Mouse (Mus musculus) heart, embryonic 11.5 days (tissue): ENCODE results near the gene Slc24a2. TPM values are rescaled to one million over a fixed set of nuclear protein-coding genes. Genes with fewer than 3 reads are reported as not detected.

ENCODE experiments used
- ATAC-seq: fragments of 200-750 bp; cut with Nextera tagmentation; replicated peaks from 2 replicates; pipeline ENCODE4 v1.8.0; 2017; ENCODE audit warnings: moderate library complexity; ENCODE audit not compliant: insufficient number of reproducible peaks, low FRiP score, low TSS enrichment
- H3K27ac ChIP-seq: fragments of 300-500 bp; sonication (generic); 2 replicates; pipeline ENCODE4 v1.5.1; 2014; ENCODE audit warnings: mild to moderate bottlenecking, low read depth, low read length
- H3K27me3 ChIP-seq: fragments of 300-500 bp; sonication (generic); 2 replicates; pipeline ENCODE4 v1.6.1; 2014; ENCODE audit warnings: mild to moderate bottlenecking, low read length, mixed read lengths; ENCODE audit not compliant: control insufficient read depth, insufficient read depth
- H3K36me3 ChIP-seq: fragments of 300-500 bp; sonication (generic); 2 replicates; pipeline ENCODE4 v1.6.1; 2014; ENCODE audit warnings: mild to moderate bottlenecking, low read length, moderate library complexity, mixed read lengths; ENCODE audit not compliant: control insufficient read depth, insufficient read depth
- H3K4me1 ChIP-seq: fragments of 300-500 bp; sonication (generic); 2 replicates; pipeline ENCODE4 v1.6.1; 2014; ENCODE audit warnings: low read length; ENCODE audit not compliant: control insufficient read depth, insufficient read depth
- H3K4me2 ChIP-seq: fragments of 300-500 bp; sonication (generic); 2 replicates; pipeline ENCODE4 v1.6.1; 2014; ENCODE audit warnings: mild to moderate bottlenecking, moderate library complexity
- H3K4me3 ChIP-seq: fragments of 300-500 bp; sonication (generic); 2 replicates; pipeline ENCODE4 v1.5.1; 2014; ENCODE audit warnings: low read depth, low read length
- H3K9ac ChIP-seq: fragments of 300-500 bp; sonication (generic); 2 replicates; pipeline ENCODE4 v1.6.1; 2014; ENCODE audit warnings: mild to moderate bottlenecking, low read depth, low read length, moderate library complexity
- H3K9me3 ChIP-seq: fragments of 300-500 bp; sonication (generic); replicated peaks from 2 replicates; pipeline ENCODE4 v1.6.1; 2016; ENCODE audit warnings: low read length; ENCODE audit not compliant: control insufficient read depth
- whole genome bisulfite sequencing: fragments of 180-500 bp; shearing (Covaris S2); extraction: QIAGEN DNeasy Blood & Tissue Kit; methylation state at CpG from one replicate; pipeline ENCODE4 v1.1.7; 2014; ENCODE audit not compliant: insufficient replicate concordance; 5-methylcytosine and 5-hydroxymethylcytosine counted together
- polyA plus RNA-seq: library from polyadenylated mRNA; unstranded; fragments of >200 nt; fragmentation: Nextera tagmentation; extraction: Ambion mirVana; gene quantifications from 2 replicates; pipeline ENCODE4 v1.2.1, GENCODE M21; 2014

Slc24a2 gene
- polyA plus RNA-seq, 1 experiment from 2014 or later = 6.5 TPM

DNA sequence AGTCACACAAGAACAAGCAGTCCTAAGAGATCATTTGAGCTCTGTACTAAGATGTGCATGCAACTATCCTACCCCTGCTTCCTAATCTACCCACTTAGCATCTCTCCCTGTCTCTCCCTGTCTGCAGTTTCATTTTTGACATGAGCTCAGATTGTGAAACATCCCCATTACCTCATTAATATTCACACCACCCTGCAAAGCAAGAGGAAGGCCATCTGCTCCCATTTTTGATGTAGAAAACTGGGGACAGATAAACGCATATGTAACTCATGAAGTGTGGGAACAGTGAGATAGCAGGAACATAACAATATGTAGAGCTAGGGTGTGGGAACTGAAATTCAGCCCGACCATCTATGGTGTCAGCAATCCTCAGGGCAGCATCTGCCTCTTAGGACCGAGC is 19.7 kb downstream of the Slc24a2 start:
- Histone ChIP-seq H3K4me2 (no peak overlapping the region), H3K27ac (peak overlapping the region; percentile 91), H3K27me3 (no peaks in the 10 kb centered on the region), H3K9me3 (no peaks in the 10 kb centered on the region), H3K4me3 (no peak overlapping the region), H3K4me1 (peaks cover 12% of the 10 kb centered on the region), H3K36me3 (no peaks in the 10 kb centered on the region), H3K9ac (no peak overlapping the region)
- WGBS = 52% methylated on average over 3 of the region's 3 CpGs
- ATAC-seq = no peak

DNA sequence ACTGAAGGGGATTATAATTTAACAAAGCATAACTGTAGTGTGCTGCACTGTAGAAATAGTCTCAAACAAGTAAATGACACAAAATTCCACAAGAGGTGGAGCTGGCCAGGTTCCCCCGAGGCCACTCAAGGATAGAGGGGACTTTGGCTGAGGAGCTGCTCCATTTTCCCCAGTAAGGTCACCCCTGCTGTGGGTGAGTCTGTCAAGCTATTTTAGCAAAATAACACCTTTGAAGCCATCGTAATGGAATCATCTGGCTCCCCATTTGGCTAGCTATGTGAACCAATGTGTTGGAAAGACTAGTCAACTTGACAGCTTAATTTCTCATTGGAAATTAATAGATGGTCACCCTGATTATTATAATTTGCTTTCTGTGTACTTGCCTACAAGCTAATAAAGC is 28.2 kb downstream of the Slc24a2 start:
- H3K27ac ChIP-seq = no peak overlapping the region
- no peak overlapping the region for H3K4me3 ChIP-seq
- ATAC-seq = no peak
- no peaks in the 10 kb centered on the region for H3K36me3 ChIP-seq
- H3K4me2 ChIP-seq = no peak overlapping the region
- no peaks in the 10 kb centered on the region for H3K27me3 ChIP-seq
- WGBS = 51% methylated on average over 2 of the region's 2 CpGs
- no peaks in the 10 kb centered on the region for H3K4me1 ChIP-seq
- no peaks in the 10 kb centered on the region for H3K9me3 ChIP-seq
- H3K9ac ChIP-seq = no peak overlapping the region

DNA sequence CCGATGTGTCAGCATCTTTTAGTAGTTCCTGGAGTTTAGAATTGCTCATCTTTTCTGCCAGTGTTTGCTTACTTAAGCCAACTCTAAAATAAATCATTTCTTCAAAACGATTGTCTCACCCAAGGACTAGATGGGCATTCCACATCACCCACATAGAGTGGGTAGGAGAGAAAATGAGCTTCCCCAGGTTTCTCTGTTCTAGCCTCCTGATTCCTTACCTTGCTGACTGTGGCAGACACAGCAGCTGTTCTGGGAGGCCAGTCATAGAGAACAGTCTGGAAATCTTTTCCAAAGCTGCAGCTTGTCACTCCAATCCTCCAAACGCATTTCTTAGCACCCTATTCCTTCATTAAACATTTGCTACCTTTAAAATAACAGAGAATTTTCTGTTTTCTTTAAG is 29.0 kb downstream of the Slc24a2 start:
- no peak overlapping the region for H3K4me2 ChIP-seq
- ATAC-seq = no peak
- H3K9ac ChIP-seq = no peak overlapping the region
- no peaks in the 10 kb centered on the region for H3K9me3 ChIP-seq
- no peak overlapping the region for H3K4me3 ChIP-seq
- 71% methylated on average over 3 of the region's 3 CpGs for WGBS
- no peaks in the 10 kb centered on the region for H3K4me1 ChIP-seq
- H3K27me3 ChIP-seq = no peaks in the 10 kb centered on the region
- no peaks in the 10 kb centered on the region for H3K36me3 ChIP-seq
- H3K27ac ChIP-seq = no peak overlapping the region

DNA sequence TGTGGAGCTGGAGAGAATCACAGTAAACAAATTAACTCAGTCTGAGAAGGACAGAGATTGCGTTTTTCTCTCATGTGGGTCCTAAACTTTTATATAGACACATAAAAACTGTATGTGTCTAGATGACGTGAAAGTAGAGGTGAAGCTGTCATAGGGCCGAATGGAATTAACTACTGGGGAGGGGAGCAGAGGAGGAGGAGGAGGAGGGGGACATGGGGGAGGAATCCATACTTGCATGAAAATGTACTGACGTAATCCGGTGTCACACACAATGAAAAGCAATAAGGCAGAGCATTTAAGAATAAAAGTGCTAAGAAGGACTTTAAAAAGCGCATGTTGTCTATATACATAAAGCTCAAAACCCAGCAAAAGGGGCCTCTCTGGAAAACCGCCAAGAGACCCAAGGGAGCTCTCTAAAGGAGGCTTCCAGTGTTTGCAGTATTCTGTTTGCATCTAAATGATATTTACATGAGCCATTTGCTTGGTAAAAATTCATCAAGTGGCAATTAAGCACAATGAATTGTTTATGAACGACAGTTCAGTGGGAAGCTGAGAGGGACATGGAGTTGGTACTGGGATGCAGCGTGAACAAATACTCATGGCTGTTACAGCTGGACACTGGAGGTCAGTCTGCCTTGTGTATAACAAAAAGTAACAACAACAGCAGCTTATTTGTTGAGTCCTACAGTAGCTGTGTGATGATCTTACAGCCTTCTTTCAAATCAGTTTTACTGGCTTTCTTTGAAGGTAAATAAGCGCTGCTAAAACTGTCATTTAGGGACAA is 45.9 kb downstream of the Slc24a2 start:
- ATAC-seq = no peak
- Histone ChIP-seq H3K27me3 (no peaks in the 10 kb centered on the region), H3K9me3 (no peaks in the 10 kb centered on the region), H3K4me3 (no peak overlapping the region), H3K36me3 (no peaks in the 10 kb centered on the region), H3K4me2 (no peak overlapping the region), H3K27ac (no peak overlapping the region), H3K4me1 (peaks cover 4% of the 10 kb centered on the region; the same call in 1 of the 2 replicates), H3K9ac (no peak overlapping the region)
- WGBS = 76% methylated on average over 10 of the region's 10 CpGs

DNA sequence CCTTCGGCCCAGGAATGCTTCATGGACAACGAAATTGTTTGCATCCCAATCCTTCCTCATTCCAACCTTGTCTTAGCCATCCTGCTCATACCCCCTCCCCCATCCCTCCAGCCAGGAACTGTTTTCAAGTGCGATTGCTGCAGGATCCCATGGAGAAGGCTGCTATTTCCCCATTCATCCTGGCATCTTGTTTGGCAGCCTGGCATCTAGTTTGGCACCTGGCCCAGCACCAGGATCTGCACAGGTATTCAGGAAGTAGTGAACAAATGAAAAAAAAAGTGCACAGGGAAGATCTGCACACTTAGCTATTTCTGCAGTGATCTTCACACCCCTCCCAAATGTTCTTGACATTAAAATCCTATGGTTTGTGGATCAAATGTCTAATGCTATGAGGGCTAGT is 53.2 kb downstream of the Slc24a2 start:
- no peak overlapping the region for H3K4me3 ChIP-seq
- 59% methylated on average over 3 of the region's 3 CpGs for WGBS
- H3K4me2 ChIP-seq = no peak overlapping the region
- H3K27me3 ChIP-seq = no peaks in the 10 kb centered on the region
- no peak overlapping the region for H3K27ac ChIP-seq
- no peaks in the 10 kb centered on the region for H3K36me3 ChIP-seq
- no peak for ATAC-seq
- H3K9ac ChIP-seq = no peak overlapping the region
- no peaks in the 10 kb centered on the region for H3K9me3 ChIP-seq
- no peaks in the 10 kb centered on the region; the same call in 1 of the 2 replicates for H3K4me1 ChIP-seq

DNA sequence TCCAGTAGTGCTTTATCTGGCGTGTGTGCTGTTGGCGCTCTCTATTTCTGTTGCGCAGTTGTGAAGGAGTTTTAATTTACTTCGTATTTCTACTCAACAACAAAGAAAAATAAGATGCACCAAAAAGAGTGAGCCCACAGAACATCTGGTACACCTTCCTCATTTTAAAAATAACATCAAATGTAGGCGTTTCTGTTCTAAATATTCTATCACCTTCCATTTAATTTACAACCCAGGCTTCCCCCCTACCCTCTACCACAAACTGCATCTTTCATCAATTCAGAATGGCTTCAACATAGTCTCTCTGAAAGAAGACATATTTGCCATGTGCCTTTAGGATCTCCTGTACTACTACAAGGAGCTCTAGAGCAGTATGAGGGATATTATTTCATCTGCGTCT is 66.3 kb downstream of the Slc24a2 start:
- Histone ChIP-seq H3K4me3 (no peak overlapping the region), H3K36me3 (no peaks in the 10 kb centered on the region), H3K9ac (no peak overlapping the region), H3K4me1 (no peaks in the 10 kb centered on the region), H3K4me2 (no peak overlapping the region), H3K27me3 (no peaks in the 10 kb centered on the region), H3K27ac (no peak overlapping the region), H3K9me3 (no peaks in the 10 kb centered on the region)
- WGBS = 84% methylated on average over 6 of the region's 6 CpGs
- ATAC-seq = no peak

DNA sequence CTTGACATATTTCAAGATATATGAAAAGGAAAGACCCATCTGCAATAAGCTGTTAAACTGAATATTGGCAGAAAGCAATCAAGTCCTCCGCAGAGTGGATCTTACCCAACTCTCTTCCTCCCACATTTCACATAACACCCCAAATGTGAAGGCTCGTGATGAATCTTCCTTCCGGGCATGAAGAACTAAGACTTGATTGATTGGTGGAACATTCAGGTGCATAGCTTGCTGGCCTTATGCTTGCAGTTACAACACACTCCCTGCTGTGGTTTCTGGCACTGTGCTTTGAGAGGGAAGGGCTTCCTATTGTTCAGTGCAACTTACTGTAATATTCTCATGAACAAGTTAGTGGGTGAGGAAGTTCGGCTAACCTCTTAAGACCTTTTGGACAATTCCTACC is 72.2 kb downstream of the Slc24a2 start:
- 76% methylated on average over 4 of the region's 4 CpGs for WGBS
- ATAC-seq = no peak
- Histone ChIP-seq H3K4me3 (no peak overlapping the region), H3K36me3 (no peaks in the 10 kb centered on the region), H3K4me1 (peaks cover 4% of the 10 kb centered on the region; the same call in 1 of the 2 replicates), H3K27ac (no peak overlapping the region), H3K4me2 (no peak overlapping the region), H3K9me3 (no peaks in the 10 kb centered on the region), H3K9ac (no peak overlapping the region), H3K27me3 (no peaks in the 10 kb centered on the region)

DNA sequence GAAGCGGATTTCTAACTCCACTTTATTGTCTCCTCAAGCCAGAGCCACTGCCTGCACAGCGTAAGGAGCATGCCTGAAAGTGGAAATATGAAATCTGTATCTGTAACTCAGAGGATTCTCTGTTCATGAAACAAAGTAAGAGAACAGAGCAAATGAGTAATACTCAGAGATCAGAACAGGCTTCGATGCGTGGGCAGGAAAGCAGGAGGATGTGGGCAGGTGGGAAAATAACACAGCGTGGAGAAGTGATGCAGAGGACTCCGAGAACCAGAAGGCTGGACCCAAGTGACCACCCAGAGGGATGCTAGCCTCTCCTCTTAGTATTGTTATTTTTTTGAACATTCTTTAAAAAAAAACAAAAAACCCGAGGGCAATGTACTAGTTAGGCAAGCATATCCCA is 78.3 kb downstream of the Slc24a2 start:
- Histone ChIP-seq H3K4me1 (peaks cover 23% of the 10 kb centered on the region), H3K36me3 (no peaks in the 10 kb centered on the region), H3K9me3 (no peaks in the 10 kb centered on the region), H3K27ac (no peak overlapping the region), H3K4me2 (no peak overlapping the region), H3K27me3 (no peaks in the 10 kb centered on the region), H3K9ac (no peak overlapping the region), H3K4me3 (no peak overlapping the region)
- 78% methylated on average over 7 of the region's 7 CpGs for WGBS
- no peak for ATAC-seq

DNA sequence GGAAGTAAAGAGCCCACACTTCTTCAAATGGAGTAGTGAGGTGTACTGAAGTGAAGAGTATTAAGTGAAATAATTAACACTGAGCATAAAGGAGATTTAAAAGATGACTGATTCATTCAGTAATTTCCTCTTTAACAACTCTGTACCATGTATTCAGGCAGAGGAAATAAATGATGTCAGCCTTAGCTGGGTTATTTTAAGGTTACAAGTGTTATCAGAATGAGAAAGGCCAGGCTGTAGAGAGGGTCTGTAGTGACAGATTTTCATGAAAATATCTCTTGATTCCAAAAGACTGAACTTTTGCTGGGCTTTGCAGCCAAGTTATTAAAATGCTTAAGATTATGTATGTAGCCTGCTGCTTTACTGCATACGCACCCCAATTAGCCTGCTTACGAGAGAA is 80.7 kb downstream of the Slc24a2 start:
- Histone ChIP-seq H3K9me3 (no peaks in the 10 kb centered on the region), H3K27ac (peak overlapping the region; percentile 52), H3K4me3 (no peak overlapping the region), H3K4me1 (peaks cover 23% of the 10 kb centered on the region), H3K36me3 (no peaks in the 10 kb centered on the region), H3K9ac (no peak overlapping the region), H3K4me2 (no peak overlapping the region), H3K27me3 (no peaks in the 10 kb centered on the region)
- WGBS = 64% methylated on average over 2 of the region's 2 CpGs
- ATAC-seq = no peak
